Mouse (Mus musculus): Measurements from ENCODE around the gene Prkag3.
A peak's percentile ranks its signal among the peaks of the same experiment; 100 is the strongest.

- TF ChIP-seq CTCF (IDR thresholded peaks at IDR 0.05; ENCODE audit: control insufficient read depth, insufficient read depth, insufficient replicate concordance, low read depth, low read length) (peak; percentile 52; the same call in 1 of the 2 replicates), POLR2A (IDR thresholded peaks at IDR 0.05; ENCODE audit: control insufficient read depth, low read depth, low read length) (no peak)
Measured at GRCm38 (mm10) chr1:74748643-74749271, at the start of gene Prkag3.

All from testis, adult 2 months (tissue).